Mouse (Mus musculus): ENCODE data around the gene Rora.
A peak's percentile ranks its signal among the peaks of the same experiment; 100 is the strongest.

Gene Rora

GRCm38 (mm10) chr9:69320635-69321027 is 667.0 kb downstream of the Rora start:
- no peak for DNase-seq

GRCm38 (mm10) chr9:69321956-69322355 is 668.4 kb downstream of the Rora start:
- no peak for DNase-seq

- DNase-seq, result no peak
Measured at GRCm38 (mm10) chr9:69323831-69324230, 670.2 kb downstream of the Rora start.

- DNase-seq, result no peak
Measured at GRCm38 (mm10) chr9:69327077-69327476, 673.5 kb downstream of the Rora start.

GRCm38 (mm10) chr9:69327591-69327990 is 674.0 kb downstream of the Rora start:
- DNase-seq, result no peak

- DNase-seq, result no peak
Measured at GRCm38 (mm10) chr9:69331790-69332189, 678.2 kb downstream of the Rora start.

- DNase-seq, result no peak
Measured at GRCm38 (mm10) chr9:69332802-69333568, 679.4 kb downstream of the Rora start.

GRCm38 (mm10) chr9:69333654-69334053 is 680.1 kb downstream of the Rora start:
- DNase-seq, result no peak

GRCm38 (mm10) chr9:69334106-69334505 is 680.5 kb downstream of the Rora start:
- peak in 1 of 2 experiments; percentile 19 for DNase-seq

- DNase-seq, result no peak
Measured at GRCm38 (mm10) chr9:69336063-69336462, 682.5 kb downstream of the Rora start.

GRCm38 (mm10) chr9:69339199-69339598 is 685.6 kb downstream of the Rora start:
- DNase-seq, result no peak

GRCm38 (mm10) chr9:69339829-69340228 is 686.2 kb downstream of the Rora start:
- no peak for DNase-seq

- DNase-seq, result no peak
Measured at GRCm38 (mm10) chr9:69340421-69340820, 686.8 kb downstream of the Rora start.

- DNase-seq, result no peak
Measured at GRCm38 (mm10) chr9:69343881-69344280, 690.3 kb downstream of the Rora start.

GRCm38 (mm10) chr9:69345550-69345949 is 692.0 kb downstream of the Rora start:
- no peak for DNase-seq

GRCm38 (mm10) chr9:69347796-69348195 is 694.2 kb downstream of the Rora start:
- DNase-seq, result no peak

GRCm38 (mm10) chr9:69349537-69349936 is 696.0 kb downstream of the Rora start:
- DNase-seq, result no peak

GRCm38 (mm10) chr9:69354228-69354627 is 700.6 kb downstream of the Rora start:
- no peak for DNase-seq

GRCm38 (mm10) chr9:69357834-69358233 is 704.2 kb downstream of the Rora start:
- peak; percentile 71 to 76 for DNase-seq

GRCm38 (mm10) chr9:69358797-69359196 is 705.2 kb downstream of the Rora start:
- no peak for DNase-seq

GRCm38 (mm10) chr9:69361951-69362445 is 708.4 kb downstream of the Rora start:
- DNase-seq, result no peak

GRCm38 (mm10) chr9:69362766-69363165 is 709.2 kb downstream of the Rora start:
- DNase-seq, result peak; percentile 69 to 74

GRCm38 (mm10) chr9:69364117-69364516 is 710.5 kb downstream of the Rora start:
- DNase-seq, result peak in 1 of 2 experiments; percentile 29

- no peak for DNase-seq
Measured at GRCm38 (mm10) chr9:69367055-69367454, 713.5 kb downstream of the Rora start.

GRCm38 (mm10) chr9:69368071-69368470 is 714.5 kb downstream of the Rora start:
- peak; percentile 79 to 83 for DNase-seq

Measured in cerebellum, postnatal 10 days (tissue).